Mouse (Mus musculus) R1 (cell line): Measurements from ENCODE around the gene Herc4.

Experiments used
- DNase-seq: peaks from one replicate; pipeline ENCODE4 v3.0.0-alpha.2; 2018; ENCODE audit warnings: low read depth, low spot score

Gene Herc4

DNA sequence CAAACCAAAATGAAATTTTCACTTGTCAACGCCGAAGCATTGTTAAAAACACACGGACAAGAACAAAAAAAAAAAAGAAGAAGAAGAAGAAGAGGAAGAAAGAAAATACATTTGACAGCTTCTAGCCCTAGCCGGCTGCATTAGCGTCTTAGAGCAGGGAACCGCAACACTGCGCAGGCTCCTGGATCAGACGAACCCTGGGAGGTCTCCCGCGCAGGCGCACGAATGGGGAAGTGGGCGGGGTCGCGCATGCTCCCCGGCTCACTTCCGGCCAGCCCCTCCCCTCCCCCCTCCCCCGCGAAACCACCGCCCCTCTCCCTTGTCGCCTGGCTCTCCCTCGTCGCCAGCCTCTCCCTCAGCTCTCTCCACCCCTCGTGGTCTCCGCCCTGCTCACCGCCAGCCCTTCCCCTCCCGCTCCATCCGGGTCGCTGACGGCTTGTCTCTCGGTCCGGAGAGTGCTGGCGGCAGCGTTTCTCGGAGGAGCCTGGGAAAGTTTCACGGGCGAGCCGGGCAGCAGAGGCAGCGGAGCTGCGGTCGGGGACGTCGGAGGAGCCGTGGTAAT lies at the start of gene Herc4:
Gene Herc4, plus strand, starts transcription at position 318 of the 562 bp plus-strand sequence.
- peak; percentile 96 for DNase-seq

GRCm38 (mm10) chr10:63199008-63199407 lies 44.6 kb upstream of the Herc4 start:
- no peak for DNase-seq

DNA sequence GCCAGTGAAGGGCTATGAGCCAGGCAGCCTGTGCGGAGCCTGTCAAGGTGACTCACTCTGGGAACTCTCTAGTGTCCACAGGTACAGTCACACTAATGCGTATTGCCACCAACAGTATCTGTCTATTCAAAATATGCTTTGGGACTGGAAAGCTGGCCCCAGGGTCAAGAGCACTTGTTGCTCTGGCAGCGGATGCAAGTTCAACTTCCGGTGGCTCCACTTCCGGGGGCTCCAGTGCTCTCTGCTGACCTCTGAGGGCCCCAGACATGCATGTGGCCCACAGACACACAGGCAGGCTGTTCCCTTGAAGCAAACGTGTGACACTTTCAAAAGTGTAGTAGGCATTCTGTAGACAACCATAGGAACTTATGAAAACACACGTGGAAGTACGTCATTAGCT lies 42.1 kb upstream of the Herc4 start:
- peak; percentile 67 for DNase-seq

DNA sequence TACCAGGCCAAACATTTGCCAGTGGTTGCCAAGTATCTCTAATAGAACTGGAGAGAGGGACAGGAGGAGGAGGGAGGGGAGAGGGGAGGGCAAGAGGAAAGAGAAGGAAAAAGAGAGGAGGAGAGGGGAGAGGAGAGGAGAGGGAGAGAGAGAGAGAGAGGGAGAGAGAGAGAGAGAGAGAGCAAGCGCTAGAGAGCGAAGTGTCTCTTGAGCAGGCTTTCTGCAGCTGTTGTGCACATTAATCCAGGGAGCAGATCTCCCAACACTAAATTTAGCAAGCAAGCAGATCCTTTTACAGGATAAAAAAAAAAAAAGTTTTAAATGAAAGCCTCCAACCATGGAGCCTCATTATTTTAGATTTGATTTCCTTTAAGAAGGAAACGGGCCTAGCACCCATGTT lies 40.6 kb upstream of the Herc4 start:
- no peak for DNase-seq

DNA sequence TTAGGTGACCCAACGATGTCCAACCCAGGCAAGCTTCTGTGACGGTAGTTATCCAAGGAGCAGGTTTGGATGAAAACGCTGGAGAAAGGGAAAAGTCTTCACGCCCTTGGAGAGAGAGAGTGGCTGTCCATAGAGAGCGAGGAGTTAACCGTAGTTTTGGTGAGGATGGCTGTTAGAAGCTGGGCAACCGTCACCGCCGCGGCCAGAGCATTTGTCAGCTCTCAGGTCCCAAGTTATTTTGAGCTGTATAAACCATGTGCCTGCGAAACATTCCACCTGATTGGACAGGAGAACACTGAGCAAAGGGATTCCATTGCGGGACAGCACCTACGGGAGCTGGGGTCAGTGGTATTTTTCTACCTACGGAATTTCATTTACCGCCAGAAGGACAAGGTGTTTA lies 39.9 kb upstream of the Herc4 start, which contains the start of gene Mypn:
Gene Mypn, minus strand, starts transcription at position 225 of the 400 bp plus-strand sequence.
- DNase-seq, result no peak

DNA sequence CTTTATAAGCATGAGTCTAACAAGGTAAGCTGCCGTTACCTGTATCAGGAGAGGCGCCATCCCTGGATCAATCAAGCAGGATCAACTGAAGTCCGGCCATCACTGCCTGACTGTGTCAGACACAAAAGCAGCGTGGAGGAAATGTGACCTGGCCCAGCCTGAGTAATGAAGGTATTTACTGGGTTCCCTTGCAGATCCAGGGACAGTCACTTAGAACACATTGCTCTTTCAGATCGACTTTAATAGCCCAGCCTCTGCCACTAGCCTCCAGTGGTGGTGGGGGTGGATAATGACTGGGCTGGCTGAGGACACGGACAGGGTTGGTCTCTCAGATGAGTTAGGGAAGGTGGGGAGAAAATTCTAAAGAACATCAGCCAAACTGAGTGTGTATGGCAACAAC lies 34.7 kb upstream of the Herc4 start:
- DNase-seq, result no peak

GRCm38 (mm10) chr10:63221081-63221783 lies 22.4 kb upstream of the Herc4 start:
- DNase-seq, result peak; percentile 14

- DNase-seq, result no peak
Measured at GRCm38 (mm10) chr10:63224341-63224740, 19.3 kb upstream of the Herc4 start.

DNA sequence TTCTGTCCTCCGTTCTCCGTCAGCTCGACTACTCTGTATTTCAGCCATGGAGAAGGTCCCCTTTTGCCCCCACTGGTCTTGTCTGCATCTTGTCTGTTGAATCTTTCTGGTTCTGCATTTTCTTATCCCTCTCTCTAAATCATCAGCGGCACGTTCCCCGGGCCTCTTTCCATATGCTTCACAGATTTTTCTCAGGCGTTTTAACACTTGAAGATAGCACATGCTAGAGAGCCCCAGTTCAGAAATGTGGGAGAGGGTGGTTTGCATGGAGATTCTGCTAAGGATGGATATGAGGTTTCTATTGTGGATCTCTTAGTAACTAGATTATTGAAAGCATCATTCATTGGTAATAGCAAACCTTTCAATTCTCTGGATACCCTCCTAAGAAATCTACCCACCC lies 13.3 kb upstream of the Herc4 start:
- DNase-seq, result no peak

DNA sequence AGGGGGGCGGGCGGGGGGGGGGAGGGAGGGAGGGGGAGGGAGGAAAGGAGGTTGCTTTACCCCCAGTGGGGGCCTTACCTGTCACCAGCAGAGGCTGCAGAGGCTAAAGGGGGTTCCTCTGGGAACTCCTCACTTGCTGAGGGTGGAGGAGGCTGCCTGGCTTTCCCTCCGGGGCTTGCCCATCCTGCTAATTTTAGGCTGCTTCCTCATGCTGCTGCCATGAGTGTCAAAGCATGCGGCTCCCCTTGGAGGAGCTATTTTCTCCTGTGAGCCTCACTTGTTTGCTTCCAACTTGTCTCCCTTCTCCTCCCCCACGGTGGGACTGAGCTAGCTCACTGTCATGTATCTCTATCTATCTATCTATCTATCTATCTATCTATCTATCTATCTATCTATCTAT lies 12.8 kb upstream of the Herc4 start:
- DNase-seq, result no peak

GRCm38 (mm10) chr10:63231630-63232029 lies 12.0 kb upstream of the Herc4 start:
- DNase-seq, result no peak

DNA sequence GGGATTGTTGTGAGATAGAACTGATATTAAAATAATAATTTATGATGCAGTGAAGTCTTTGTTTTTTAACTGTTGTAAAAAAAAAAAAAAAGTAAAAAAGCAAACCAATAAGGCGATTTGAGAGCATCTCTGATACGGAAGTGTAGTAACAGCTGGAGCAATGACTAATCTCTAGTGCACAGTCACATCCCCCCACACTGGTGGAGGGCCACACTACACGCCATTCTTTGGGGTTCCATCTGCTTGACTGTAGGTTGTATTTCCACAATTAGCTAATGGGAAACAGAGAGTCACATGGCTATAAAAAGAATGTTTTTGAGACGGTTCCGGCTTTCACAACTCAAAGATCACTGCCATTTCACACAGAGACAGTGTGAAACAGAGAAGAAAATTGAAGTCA lies 9.5 kb upstream of the Herc4 start:
- DNase-seq, result no peak

GRCm38 (mm10) chr10:63235889-63236288 lies 7.7 kb upstream of the Herc4 start:
- peak; percentile 85 for DNase-seq

DNA sequence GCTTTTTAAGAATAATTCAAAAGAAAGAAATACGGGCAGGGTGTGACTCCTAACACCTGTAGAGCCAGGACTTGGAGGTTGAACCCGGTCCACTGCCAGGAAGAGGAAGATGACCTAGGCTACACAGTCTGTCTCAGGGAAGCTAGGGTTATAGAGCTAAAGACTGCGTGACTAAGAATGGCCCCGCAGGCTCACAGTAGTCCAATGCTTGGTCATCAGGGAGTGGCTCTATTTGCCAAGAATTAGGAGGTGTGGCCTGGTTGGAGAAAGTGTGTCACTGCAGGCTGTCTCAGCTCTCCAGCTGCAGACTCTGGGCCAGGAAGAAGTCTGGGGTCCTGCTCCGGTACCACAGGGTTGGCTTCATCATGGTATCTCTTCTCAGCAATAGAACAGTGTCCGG lies 6.9 kb upstream of the Herc4 start:
- peak; percentile 90 for DNase-seq

DNA sequence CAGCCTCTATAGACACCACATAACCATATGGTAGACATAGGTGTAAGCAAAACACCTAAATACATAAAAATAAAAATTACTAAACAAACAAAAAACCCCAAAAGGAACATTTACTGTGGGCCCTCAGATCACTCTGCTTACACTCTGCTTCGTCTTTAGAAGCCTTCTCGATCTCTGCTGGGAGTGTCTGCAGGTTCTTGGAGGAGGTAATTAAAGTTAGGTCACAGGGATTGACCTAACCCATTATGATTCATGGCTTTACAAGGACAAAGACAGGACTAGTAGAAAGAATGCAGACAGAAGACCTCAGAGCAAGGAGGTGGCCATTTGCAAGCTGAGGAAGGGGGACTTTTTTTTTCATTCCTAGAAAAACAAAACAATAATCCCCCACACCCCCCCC lies 6.4 kb upstream of the Herc4 start:
- DNase-seq, result peak; percentile 92

DNA sequence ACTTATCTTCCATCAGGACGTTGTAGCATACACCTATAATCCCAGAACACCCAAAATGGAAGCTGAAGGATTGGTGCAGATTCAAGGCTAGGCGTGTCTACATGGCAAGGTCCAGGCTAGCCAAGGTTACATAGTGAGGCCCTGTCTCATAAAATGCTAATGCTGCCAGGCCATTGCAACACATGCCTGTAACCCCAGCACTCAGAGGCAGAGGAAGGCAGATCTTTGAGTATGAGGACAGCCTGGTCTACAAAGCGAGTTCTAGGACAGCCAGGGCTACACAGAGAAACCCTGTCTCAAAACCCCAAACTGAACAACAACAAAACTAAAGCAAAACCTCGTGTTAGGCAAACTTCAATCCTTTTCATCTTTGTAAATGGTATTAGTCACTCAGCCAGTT lies 5.5 kb upstream of the Herc4 start:
- peak; percentile 30 for DNase-seq

DNA sequence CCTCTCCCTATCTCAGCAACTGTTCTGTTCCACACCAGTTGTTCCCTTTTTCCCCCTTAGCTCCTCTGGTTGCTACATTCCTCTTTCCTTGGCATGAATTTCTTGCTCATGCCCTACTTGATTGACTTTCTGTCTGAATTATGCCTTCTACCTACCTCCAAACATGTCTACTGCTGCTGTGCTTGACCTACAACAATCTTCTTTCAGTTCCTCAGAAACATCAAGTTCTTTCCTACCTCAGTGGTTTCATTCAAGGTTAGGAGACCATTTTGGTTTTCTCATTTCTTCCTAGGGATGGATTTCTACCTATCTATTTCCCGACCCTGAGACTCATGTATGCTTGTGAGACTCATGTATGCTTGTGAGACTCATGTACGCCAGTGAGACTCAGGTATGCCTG lies 3.8 kb upstream of the Herc4 start:
- no peak for DNase-seq

GRCm38 (mm10) chr10:63240868-63241271 lies 2.7 kb upstream of the Herc4 start:
- DNase-seq, result no peak

DNA sequence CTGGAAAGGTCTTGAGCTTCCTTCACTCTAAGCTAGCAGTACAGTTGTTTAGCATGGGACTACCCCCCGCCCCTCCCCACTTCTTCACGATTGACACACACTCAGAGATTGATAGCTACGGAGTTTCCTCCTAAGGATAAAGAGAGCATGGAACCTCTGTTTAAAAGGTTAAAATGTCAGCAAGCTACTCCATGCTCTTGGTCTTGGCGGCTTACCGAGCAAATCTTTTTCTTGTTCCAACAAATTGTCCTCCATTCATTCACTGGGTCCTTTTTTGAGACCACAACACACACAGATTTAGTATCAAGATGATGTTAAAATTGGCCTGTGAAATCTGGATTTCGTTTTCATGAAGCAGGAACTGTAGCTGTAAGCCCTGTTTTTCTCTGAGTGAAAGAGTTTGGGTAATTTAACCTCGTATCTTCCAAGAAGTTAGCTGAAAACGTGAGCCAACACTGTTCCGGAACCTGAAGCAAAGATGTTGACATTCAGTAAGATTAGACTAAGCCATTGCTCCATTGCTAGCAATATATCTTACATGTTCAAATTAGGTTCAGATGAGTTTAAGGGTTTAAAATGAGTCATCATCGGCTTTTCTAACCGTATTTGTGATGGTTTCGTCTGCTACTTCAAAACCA lies 693 bp upstream of the Herc4 start:
- no peak for DNase-seq

DNA sequence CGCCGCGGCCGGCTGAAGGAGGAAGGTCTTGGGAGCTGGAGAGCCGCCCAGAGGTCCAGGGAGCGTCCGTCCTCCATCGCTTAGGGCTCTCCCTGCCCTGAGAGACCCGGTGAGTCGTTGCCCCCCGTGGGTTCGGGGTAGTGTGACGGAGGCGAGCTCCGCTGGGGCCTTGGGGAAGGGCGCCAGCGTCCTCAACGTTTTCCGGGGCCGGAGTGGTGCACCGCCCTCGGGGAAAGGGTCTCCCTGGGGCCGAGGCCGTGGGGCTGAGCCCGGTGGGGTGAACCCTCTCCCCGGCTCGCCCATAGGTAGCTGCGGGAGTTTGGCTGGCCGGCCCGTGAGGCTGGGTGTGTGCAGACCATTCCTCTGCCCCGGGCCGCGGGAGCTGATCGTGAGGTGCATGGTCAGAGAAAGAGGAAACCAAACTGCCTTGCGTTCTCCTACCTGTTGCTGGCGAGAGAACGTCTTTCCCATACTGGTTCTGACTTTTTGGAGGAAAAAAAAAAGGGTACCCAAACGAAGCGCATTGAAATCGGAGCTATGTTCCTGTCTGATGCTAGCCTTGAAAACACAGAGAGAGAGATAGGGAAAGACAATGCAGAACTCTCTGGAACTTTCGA lies 553 bp downstream of the Herc4 start:
- DNase-seq, result peak; percentile 47

DNA sequence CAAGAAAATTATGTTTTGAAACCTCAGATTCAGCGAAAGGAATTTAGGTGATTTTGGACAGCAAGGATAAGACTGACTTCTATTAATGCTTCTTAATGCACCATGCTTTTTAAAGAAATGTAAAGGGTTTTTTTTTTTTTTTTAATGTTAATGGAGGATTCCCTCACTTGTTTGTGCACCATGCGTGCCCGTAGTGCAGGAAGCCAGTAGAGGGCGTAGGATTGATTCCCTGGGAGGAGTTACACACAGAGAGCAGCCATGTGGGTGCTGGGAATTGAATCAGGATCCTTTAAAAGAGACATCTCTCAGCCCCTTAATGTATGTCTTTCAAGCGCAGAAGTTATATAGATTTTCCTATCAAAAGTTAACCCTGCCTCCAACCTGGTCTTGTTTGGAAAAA lies 1.1 kb downstream of the Herc4 start:
- peak; percentile 91 for DNase-seq

GRCm38 (mm10) chr10:63245846-63246245 lies 2.2 kb downstream of the Herc4 start:
- DNase-seq, result no peak

DNA sequence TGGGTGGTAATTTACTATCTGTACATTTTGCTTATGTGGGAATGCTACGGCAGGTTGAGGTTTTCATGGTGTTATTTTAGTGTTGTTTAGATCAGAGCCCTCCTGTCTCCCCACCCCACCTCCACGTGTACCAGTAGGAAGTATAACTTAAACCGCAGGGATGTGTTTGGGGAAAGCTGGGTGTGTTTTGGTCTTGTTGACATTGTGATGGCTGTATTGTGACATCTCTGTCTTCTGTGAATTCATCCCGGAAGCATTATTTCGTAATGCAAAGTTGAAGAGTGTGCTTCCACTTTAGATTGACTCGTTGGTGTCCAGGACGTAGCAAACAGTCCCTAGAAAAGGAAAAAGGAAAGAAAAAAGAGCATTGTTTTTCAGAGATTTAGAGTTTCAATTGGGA lies 3.8 kb downstream of the Herc4 start:
- DNase-seq, result no peak
